Mouse (Mus musculus): Measurements from ENCODE around the gene Caprin1. TPM values are rescaled to one million over a fixed set of nuclear protein-coding genes. Genes with fewer than 3 reads are reported as not detected.
A peak's percentile ranks its signal among the peaks of the same experiment; 100 is the strongest.

Gene Caprin1
- polyA plus RNA-seq, 1 experiment = 5.9 TPM

DNA sequence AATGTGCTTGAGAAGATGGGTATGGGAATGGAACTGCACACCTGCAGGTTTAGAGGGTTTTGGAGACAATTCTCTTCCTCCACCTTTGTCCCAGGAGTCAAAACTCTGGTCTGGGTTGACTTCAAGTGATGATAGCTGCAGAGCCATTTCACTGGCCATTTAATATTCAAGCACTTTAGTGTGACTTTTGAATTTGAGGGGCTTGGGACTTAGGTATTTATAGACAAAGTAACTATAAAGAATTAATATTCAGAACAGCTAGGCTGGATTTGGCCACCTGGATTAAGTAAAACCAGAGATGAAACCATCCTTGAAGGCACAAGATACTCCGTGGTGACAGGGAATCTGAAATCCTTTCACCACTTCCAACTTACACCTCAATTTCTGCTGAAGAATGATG is 35.0 kb downstream of the Caprin1 start:
- H3K27me3 ChIP-seq (ENCODE audit: control insufficient read depth) = no peaks in the 10 kb centered on the region
- peaks cover 34% of the 10 kb centered on the region for H3K4me1 ChIP-seq (ENCODE audit: control insufficient read depth)
- H3K4me3 ChIP-seq (replicated peaks) = peak overlapping the region; percentile 95
- TF ChIP-seq TAL1 (IDR thresholded peaks at IDR 0.05; ENCODE audit: low read length) (no peak), GATA1 (IDR thresholded peaks at IDR 0.05; ENCODE audit: low read length) (no peak)
- H3K36me3 ChIP-seq (ENCODE audit: control insufficient read depth) = peaks cover 33% of the 10 kb centered on the region
- no peaks in the 10 kb centered on the region for H3K9me3 ChIP-seq (ENCODE audit: control insufficient read depth, low read length)

- peaks cover 28% of the 10 kb centered on the region for H3K36me3 ChIP-seq (ENCODE audit: control insufficient read depth)
- H3K4me1 ChIP-seq (ENCODE audit: control insufficient read depth) = peaks cover 34% of the 10 kb centered on the region
- H3K4me3 ChIP-seq (replicated peaks) = peak overlapping the region; percentile 95
- H3K9me3 ChIP-seq (ENCODE audit: control insufficient read depth, low read length) = no peaks in the 10 kb centered on the region
- TF ChIP-seq GATA1 (IDR thresholded peaks at IDR 0.05; ENCODE audit: low read length) (no peak), TAL1 (IDR thresholded peaks at IDR 0.05; ENCODE audit: low read length) (no peak)
- H3K27me3 ChIP-seq (ENCODE audit: control insufficient read depth) = no peaks in the 10 kb centered on the region
Observed at GRCm38 (mm10) chr2:103761993-103762392, 35.5 kb downstream of the Caprin1 start.

DNA sequence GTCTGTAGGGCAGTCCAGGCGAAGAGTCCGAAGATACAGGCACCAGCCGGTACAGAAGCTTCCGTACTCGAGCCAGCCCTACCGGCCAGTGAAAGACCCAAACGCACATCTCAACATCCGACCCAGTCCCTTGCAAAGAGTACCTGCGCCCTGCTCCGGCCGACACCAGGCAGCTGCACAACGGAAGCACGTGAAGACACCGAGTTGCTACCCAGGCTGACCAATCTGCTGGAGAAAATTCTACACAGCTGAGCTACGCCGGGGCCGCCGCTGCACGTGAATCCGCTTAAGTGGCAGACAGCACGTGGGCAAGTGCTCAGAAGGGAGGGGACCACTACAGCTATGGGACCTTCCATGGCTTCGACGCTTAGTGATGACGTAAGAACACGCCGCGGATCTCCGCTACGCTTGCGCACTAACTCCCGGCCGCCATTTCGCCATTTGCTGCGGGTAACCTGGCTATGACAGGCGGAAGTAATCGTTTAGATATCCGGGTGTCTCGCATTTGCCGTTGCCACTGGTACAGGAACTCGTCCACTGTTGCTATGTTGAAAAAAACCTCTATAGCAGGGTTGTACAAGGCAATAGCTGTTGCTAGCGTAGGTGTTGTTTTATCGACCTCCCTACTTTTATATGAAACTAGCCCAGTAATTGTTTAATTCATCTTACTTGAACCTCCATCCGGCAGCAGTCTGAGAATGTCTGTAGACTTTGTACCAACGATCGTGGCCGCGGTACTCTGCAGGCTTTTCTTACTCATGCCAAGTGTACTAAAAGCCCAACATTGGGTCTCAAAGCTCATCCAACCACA is 36.3 kb downstream of the Caprin1 start, which contains the start of gene Nat10:
Gene Nat10, minus strand, starts transcription at position 365 of the 811 bp plus-strand sequence.
- Histone ChIP-seq H3K4me3 (replicated peaks) (peak within 1 kb of the TSS; percentile 95), H3K27me3 (ENCODE audit: control insufficient read depth) (no peaks in the 10 kb centered on the region), H3K36me3 (ENCODE audit: control insufficient read depth) (peaks cover 26% of the 10 kb centered on the region), H3K4me1 (ENCODE audit: control insufficient read depth) (peaks cover 34% of the 10 kb centered on the region), H3K9me3 (ENCODE audit: control insufficient read depth, low read length) (no peaks in the 10 kb centered on the region)
- TF ChIP-seq TAL1 (IDR thresholded peaks at IDR 0.05; ENCODE audit: low read length) (no peak), GATA1 (IDR thresholded peaks at IDR 0.05; ENCODE audit: low read length) (no peak)

DNA sequence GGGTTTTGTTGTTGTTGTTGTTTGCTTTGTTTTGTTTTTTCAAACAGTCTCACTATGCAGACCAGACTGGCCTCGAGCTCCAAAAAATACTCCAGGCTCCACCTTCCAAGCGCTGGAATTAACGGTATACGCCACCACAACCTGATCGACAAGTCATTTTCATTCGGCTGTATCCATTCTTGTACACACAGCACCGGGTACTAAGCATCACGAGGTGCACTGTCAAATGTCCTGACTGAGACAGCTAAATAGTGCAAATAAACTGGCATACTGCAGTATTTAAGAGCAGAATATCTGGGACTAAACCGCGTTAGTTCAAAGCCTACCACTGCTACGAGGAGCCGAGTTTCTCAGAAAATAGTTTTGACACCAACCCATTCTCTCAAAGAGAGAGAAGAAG is 37.0 kb downstream of the Caprin1 start:
- TF ChIP-seq GATA1 (IDR thresholded peaks at IDR 0.05; ENCODE audit: low read length) (no peak), TAL1 (IDR thresholded peaks at IDR 0.05; ENCODE audit: low read length) (no peak)
- peaks cover 27% of the 10 kb centered on the region for H3K36me3 ChIP-seq (ENCODE audit: control insufficient read depth)

DNA sequence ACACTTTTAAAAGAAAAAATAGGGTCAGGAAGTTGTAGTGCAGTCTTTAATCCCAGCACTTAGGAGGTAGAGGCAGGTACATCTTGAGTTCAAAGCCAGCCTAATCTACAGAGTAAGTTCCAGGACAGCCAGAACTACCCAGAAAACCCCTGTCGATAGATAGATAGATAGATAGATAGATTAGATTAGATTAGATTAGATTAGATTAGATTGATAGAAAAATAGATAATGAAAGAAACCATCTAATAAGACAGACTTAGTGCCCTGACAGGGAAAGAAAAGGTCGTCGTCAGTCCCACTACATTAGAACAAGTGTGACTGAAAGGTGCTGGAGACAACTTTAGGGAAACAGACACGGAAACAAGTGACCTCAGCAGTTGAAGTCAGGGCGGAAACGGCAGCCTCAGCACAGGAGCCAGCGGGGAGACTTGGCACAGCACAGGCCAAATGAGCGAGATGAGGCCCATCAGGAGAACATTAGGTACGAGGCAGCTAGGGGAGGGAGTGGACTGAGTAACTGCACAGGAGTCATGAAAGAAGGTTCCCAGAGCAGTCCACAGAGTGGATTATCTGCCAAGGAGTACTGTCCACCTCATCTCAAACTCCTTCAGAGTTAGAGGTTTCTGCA is 41.9 kb downstream of the Caprin1 start:
- H3K9me3 ChIP-seq (ENCODE audit: control insufficient read depth, low read length) = no peaks in the 10 kb centered on the region
- H3K36me3 ChIP-seq (ENCODE audit: control insufficient read depth) = peaks cover 60% of the 10 kb centered on the region
- TF ChIP-seq GATA1 (IDR thresholded peaks at IDR 0.05; ENCODE audit: low read length) = no peak
- no peak for TF ChIP-seq TAL1 (IDR thresholded peaks at IDR 0.05; ENCODE audit: low read length)
- peaks cover 10% of the 10 kb centered on the region for H3K4me1 ChIP-seq (ENCODE audit: control insufficient read depth)
- H3K27me3 ChIP-seq (ENCODE audit: control insufficient read depth) = no peaks in the 10 kb centered on the region
- H3K4me3 ChIP-seq (replicated peaks) = no peak overlapping the region

More for the DNA sequence above, 37.0 kb downstream of the Caprin1 start:
- H3K4me1 ChIP-seq (ENCODE audit: control insufficient read depth) = peaks cover 34% of the 10 kb centered on the region
- no peaks in the 10 kb centered on the region for H3K27me3 ChIP-seq (ENCODE audit: control insufficient read depth)
- no peaks in the 10 kb centered on the region for H3K9me3 ChIP-seq (ENCODE audit: control insufficient read depth, low read length)
- H3K4me3 ChIP-seq (replicated peaks) = peak overlapping the region; percentile 95

- TF ChIP-seq GATA1 (IDR thresholded peaks at IDR 0.05; ENCODE audit: low read length) (no peak), TAL1 (IDR thresholded peaks at IDR 0.05; ENCODE audit: low read length) (no peak)
- peaks cover 70% of the 10 kb centered on the region for H3K36me3 ChIP-seq (ENCODE audit: control insufficient read depth)
Observed at GRCm38 (mm10) chr2:103754614-103755013, 42.8 kb downstream of the Caprin1 start.

DNA sequence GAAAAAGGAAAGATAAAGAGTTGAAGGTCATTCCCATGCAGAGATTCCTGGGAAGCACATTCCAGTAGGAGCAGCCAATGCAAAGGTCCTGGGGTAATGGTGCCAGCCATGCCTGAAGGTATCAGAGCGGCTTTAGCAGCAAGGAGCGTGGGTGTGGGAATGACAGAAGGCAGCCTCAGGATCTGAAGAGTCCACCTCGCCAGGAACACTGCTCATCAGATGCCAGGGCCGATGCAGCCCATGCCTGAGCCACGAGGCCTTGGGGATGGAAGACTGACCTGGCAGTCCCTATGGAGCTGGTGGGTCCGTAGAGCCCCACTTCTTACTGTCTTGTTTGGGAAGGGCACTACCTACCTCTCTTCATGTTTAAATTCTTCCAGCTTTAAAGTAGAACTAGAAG is 45.7 kb downstream of the Caprin1 start:
- TF ChIP-seq GATA1 (IDR thresholded peaks at IDR 0.05; ENCODE audit: low read length) (no peak), TAL1 (IDR thresholded peaks at IDR 0.05; ENCODE audit: low read length) (no peak)
- Histone ChIP-seq H3K36me3 (ENCODE audit: control insufficient read depth) (peaks cover 91% of the 10 kb centered on the region), H3K27me3 (ENCODE audit: control insufficient read depth) (no peaks in the 10 kb centered on the region), H3K9me3 (ENCODE audit: control insufficient read depth, low read length) (no peaks in the 10 kb centered on the region), H3K4me3 (replicated peaks) (no peak overlapping the region), H3K4me1 (ENCODE audit: control insufficient read depth) (peaks cover 4% of the 10 kb centered on the region)

More at GRCm38 (mm10) chr2:103754614-103755013, 42.8 kb downstream of the Caprin1 start:
- Histone ChIP-seq H3K4me1 (ENCODE audit: control insufficient read depth) (peaks cover 2% of the 10 kb centered on the region; the same call in 1 of the 2 replicates), H3K4me3 (replicated peaks) (no peak overlapping the region), H3K27me3 (ENCODE audit: control insufficient read depth) (no peaks in the 10 kb centered on the region), H3K9me3 (ENCODE audit: control insufficient read depth, low read length) (no peaks in the 10 kb centered on the region)

DNA sequence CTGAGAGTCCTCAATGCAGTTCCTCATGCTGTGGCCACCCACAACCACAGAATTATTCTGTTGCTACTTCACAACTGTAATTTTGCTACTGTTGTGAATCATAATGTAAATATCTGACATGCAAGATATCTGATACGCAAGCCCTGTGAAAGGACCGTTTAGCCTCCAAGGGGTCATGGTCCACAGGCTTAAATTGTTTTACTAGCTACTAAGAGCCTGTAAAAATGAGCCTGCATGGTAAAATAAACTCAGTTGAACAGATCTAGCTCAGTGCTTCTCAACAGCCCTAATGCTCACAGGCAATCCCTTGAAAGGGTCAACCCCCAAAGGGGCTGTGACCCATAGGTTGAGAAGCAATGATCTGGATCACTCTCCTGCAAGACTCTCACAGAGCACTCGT is 48.4 kb downstream of the Caprin1 start:
- H3K27me3 ChIP-seq (ENCODE audit: control insufficient read depth) = no peaks in the 10 kb centered on the region
- no peak for TF ChIP-seq GATA1 (IDR thresholded peaks at IDR 0.05; ENCODE audit: low read length)
- TF ChIP-seq TAL1 (IDR thresholded peaks at IDR 0.05; ENCODE audit: low read length) = no peak
- peaks cover 88% of the 10 kb centered on the region for H3K36me3 ChIP-seq (ENCODE audit: control insufficient read depth)

GRCm38 (mm10) chr2:103747891-103748290 is 49.6 kb downstream of the Caprin1 start:
- no peak overlapping the region for H3K4me3 ChIP-seq (replicated peaks)
- TF ChIP-seq GATA1 (IDR thresholded peaks at IDR 0.05; ENCODE audit: low read length) (no peak), TAL1 (IDR thresholded peaks at IDR 0.05; ENCODE audit: low read length) (no peak)
- H3K27me3 ChIP-seq (ENCODE audit: control insufficient read depth) = no peaks in the 10 kb centered on the region
- no peaks in the 10 kb centered on the region for H3K9me3 ChIP-seq (ENCODE audit: control insufficient read depth, low read length)
- H3K4me1 ChIP-seq (ENCODE audit: control insufficient read depth) = peaks cover 5% of the 10 kb centered on the region
- H3K36me3 ChIP-seq (ENCODE audit: control insufficient read depth) = peaks cover 88% of the 10 kb centered on the region

More for the DNA sequence above, 48.4 kb downstream of the Caprin1 start:
- no peak overlapping the region for H3K4me3 ChIP-seq (replicated peaks)
- H3K4me1 ChIP-seq (ENCODE audit: control insufficient read depth) = peaks cover 5% of the 10 kb centered on the region
- H3K9me3 ChIP-seq (ENCODE audit: control insufficient read depth, low read length) = no peaks in the 10 kb centered on the region
